Mouse (Mus musculus): ENCODE data around the gene Elovl4.

Elovl4 gene

DNA sequence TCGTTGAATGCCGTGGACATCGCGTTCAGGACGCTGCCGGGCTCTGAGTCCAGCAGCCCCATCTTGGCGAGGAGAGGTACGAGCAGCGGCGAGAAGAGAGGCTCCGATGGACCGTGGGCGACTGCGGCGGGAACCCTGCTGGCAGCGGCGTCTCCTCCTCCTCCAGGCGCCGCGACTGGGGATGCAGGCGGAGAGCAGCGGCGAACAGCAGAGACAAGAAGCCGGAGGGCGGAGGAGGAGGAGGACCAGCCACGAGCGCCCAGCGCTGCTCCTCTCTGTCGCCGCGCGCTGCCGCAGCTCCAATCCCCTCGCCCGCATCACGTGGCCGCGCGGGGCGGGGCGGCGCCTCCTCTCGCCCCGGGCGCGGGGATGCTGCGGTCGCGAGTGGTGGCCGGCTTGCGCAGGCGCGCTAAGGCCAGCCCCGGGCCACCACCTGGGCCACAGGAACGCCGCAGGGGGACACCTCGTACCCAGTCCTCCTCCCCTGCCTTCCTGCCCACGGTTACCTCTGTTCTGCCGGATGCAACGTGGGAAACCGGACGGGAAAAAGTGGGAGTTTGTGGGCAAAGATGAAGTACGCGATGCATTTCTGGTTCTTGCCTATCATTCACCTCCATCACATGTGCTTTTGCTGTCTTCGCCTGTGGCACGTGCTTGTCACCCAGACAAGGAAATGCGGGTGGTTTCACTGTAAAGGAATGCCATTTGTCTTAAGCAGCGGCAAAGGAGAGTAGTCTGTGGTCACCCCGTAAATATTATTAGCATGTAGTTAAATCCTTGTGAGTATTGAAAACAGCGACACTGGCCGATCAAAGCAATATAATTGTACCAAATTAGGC, at the start of gene Elovl4:
TSS of gene Elovl4 (minus strand) at position 301 of the 839 bp plus-strand sequence.
- DNase-seq (ENCODE audit: extremely low spot score, low spot score) = peak; percentile 82

DNA sequence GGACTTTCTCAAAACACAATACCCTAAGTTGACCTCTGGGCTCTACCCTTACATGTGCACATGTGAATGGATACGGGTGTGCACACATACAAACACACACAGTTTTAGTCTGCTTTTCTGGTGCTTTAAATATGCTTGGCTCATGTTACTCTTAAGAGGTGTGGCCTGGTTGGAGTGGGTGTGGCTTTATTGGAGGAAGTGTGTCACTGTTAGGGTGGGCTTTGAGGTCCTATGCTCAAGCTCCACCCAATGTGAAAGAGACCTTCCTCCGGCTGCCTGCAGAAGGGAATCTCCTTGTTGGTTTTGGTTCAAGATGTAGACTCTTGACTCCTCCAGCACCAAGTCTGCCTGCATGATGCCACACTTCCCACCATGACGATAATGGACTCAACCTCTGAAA, 46.4 kb upstream of the Elovl4 start:
- DNase-seq (ENCODE audit: extremely low spot score, low spot score) = no peak

DNA sequence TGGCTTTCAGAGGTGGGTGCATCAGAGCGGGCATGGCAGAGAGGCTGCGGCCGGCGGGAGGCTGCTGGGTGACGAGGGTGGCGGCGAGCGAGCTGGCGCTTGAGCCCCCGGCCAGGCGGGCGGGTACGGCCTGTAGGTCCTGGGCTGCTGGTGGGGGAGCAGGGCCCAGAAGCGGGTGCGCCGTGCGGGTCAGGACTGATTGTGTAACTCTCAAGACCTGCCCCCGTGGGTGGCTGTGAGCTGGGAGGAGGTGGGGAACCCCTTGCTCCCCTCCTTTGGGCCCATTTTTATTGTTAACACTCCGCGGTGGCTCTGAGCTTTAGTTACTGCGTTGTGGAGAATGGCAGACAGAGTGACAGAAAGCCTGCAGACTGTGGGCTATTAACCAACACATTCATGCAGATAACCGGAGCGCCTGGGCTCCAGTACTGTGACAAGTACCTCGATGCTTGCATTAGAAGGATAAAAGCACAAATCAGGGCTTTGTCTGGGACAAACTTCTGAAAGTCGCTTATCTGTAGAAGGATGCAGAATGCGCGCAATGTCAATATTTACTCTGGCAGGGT, 28.8 kb upstream of the Elovl4 start:
- DNase-seq (ENCODE audit: extremely low spot score, low spot score) = no peak

DNA sequence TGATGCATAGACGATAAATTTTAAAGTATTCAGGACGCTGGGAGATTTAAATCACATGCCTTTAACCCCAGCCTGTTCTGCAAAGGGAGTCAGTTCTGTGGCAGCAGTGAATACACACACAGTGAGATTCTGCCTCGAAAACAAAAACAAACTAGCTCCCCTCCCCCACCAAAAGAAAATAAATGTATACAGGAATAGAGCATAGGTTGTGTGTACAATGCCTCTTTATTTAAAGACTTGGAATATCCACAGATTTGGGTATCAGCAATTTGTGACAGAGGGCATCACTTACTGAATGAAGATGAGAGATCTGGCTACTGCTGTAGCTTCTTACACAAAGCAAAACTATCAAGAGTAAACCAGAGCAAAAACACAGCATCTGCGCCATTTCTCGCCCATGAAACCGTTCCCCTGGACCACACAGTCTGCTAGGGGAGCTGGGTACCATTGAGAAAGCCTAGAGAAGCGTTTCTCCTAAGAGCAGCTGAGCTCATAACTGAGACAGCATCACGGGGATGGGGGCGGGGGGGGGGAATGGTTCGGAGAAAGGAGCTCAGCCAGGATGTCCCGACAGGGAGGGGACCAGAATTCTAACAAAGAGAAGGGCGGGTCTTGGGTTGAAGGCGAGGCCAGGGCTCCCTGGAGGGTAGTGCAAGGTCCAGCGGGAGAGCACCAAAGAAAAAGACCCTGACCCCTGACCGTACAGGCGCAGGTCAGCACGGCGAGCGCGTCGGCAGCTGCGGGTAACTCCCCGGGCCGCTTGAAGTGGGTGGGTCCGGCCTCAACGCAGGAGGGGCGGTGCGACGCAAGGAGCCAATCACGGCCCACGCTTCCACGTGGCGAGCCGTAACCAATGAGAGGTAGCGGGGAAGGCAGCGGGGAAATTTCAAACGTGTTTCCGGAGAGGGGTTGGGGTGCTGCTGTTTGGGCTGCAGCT, 28.0 kb upstream of the Elovl4 start, which contains the start of gene Ttk:
TSS of gene Ttk (plus strand) at position 879 of the 937 bp plus-strand sequence.
- peak; percentile 92 for DNase-seq (ENCODE audit: extremely low spot score, low spot score)

DNA sequence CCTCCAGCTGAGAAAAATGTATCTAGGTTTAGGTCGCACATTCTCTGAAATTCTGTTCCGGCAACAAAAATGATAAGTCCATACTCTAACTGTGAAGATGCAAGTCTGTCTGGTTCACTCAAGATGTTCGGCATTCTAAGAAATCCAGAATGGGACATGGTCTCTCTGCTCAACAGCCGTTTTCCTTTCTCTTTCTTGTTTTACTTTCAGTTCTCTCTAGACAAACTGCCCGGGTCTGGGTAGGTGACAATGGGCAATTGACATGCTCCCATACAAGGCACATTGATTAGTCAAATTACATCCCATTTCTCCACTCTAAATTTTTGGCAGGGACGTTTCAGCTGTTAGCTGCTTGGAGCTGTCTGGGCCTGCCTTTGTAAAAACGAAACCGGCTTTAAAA, 25.1 kb upstream of the Elovl4 start:
- no peak for DNase-seq (ENCODE audit: extremely low spot score, low spot score)

DNA sequence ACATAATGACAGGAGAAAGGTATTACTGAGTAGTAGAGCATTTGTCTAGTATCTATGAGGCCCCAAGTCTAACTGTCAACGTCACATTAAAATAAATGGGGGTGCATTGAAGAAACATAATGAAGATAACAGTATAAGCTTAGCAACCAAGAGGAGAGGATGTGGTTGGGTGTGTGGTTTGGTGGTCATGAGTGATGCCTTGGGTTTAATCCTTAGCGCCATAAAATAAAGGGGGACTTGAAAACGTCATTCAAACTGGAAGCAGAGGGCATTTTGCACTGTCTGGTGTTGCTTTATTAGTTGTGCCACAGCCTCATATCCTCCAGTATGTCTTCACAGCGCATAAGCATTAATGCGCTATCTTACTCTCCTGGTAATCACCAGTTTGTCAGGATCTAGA, 23.8 kb upstream of the Elovl4 start:
- no peak for DNase-seq (ENCODE audit: extremely low spot score, low spot score)

DNA sequence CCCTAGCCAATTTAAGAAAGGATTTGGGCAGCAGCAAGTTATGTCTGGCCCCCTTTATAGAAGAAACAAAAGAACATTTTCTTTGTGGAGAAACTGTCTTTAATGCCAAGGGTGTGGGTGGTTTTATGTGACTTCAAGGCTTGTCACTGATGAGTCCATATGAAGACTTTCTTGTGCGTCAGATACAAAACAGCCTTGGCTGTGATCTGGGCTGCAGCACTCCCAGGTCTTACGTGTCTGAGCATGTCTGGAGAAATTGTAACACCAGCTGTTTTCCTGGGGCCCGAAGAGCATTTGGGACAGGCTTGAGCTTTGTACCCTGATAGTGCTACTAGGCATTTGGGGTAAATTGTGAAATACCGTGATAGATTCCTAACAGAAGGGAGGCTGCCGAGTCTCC, 16.8 kb upstream of the Elovl4 start:
- no peak for DNase-seq (ENCODE audit: extremely low spot score, low spot score)

DNA sequence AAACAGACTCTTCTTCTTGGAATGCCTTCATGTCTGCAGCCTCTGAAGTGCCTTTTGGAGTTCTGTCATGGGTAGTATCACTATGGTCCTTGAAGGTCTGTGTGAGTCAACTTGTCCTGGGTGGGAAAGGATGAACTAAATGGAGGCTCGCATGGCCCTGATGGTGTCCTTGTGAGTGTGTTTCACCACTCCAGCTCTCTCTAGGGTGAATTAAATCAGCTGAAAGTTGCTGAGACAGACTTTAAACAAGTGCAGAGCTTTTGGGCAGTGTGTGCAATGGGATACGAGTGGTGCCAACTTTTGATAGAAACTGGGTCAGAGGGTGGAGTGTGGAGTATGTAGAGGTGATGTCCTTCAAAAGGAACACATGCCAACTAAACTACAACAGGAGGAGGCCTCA, 14.9 kb upstream of the Elovl4 start:
- no peak for DNase-seq (ENCODE audit: extremely low spot score, low spot score)

DNA sequence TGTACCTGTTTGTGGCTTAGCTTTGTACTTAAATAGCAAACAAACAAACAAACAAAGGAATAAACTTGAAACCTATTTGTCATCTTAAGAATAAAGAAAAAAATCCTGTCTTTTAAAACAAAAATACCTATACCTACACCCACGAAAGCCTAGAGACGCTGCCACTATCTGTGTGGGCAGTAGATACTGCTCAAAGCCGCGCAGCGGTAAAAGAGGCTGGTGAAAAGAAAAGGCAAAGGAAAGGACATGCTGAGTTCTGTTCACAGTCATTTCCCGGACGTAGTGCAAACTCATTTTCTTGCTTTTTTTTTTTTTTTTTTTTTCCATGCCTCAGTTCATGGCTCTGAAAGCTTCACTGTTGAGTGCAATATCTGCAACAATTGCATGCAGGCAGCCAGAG, 13.1 kb upstream of the Elovl4 start:
- no peak for DNase-seq (ENCODE audit: extremely low spot score, low spot score)

DNA sequence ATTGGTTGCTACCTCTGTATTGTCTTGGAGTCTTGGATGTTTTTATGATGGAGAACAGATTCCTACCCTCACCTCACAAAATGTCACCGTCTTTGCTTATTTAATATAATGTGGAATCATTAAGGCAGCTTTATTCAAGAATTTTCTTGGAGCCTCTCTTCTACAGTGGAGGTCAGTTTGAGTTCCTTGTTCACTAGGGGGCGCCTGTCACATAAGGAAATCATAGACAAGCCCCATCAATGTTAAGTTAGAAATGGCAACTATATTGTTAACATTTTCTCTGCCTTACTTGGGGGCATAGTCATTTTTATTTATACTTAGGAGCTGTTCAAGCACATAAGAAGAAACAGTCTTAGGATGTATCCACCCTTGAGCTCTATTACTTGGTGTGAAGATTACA, 1.5 kb upstream of the Elovl4 start:
- no peak for DNase-seq (ENCODE audit: extremely low spot score, low spot score)

DNA sequence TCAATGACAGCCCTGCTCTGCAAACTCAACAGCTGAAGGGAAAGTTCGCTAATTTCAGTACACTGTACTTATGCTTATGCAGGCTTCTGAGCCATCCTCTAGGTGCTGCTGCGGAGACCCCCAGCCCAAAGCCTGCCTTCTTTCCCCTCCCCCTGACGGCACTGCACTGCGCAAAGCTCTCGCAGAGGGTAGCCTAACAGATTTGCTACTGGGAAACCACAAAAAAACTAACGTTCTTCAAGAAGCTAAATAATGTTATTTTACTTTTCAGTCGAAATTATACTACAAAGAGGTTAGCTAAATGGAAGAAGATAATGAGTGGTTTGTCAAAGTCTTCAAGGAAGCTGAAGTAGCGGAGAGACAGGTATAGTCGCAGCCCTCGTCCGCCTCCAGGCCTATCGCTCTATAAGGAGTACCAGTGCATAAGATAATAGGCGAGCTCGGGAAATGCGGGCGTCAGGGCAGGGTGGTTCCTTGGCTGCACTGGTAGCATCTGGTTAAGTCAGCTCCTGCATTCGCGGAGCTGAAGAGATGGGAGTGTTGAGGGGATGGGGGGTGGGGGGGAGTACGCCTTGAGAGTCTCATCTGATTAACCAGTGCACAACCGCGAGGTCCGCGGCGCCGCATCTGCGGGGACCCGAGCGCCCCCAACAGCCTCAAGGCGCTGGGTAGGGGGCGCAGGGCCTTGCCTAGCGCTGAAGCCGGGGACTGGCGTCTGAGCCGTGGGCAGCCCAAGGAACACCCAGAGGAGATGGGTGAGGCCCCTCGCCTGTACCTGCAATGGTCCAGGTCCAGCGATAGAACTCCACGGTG, 707 bp downstream of the Elovl4 start:
- peak; percentile 43 for DNase-seq (ENCODE audit: extremely low spot score, low spot score)

DNA sequence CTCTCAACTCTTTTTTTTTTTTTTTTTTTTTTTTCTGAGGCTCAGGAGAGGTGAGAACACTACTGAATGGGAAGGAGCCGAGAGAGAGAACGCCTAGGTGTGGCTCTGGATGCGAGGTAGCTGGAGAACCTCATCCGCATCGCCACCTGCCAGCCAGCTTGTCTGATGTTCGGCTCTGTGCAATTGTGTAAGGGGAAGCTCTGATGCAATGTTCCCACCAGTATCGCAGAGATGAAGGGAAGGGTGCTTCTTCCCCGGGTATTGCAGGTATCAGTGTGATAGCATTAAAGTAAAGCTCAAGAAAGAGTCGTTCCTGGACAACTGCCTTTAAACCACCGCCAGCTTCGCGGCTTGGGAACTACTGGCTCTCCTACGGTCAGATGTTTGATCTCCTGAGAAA, 1.7 kb downstream of the Elovl4 start:
- DNase-seq (ENCODE audit: extremely low spot score, low spot score) = no peak

DNA sequence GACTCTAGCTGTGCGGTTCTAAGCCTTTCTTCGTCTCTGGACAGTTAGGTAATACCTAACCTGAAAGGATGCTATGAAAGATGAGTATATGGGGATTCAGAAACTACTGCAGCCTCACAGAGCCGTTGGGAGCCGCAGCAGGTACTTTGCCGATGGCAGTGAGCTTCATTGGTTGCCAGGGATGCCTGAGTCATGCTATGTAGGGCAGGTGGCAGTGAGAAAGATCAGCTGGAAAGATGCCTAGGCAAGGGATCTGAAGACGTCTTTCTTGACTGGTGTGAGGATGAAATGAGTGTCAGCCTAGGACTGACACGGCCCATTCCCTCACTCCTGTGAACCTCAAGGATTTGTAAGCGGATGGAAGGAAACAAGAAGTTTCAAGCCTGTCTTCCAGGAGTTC, 8.2 kb downstream of the Elovl4 start:
- DNase-seq (ENCODE audit: extremely low spot score, low spot score) = no peak

DNA sequence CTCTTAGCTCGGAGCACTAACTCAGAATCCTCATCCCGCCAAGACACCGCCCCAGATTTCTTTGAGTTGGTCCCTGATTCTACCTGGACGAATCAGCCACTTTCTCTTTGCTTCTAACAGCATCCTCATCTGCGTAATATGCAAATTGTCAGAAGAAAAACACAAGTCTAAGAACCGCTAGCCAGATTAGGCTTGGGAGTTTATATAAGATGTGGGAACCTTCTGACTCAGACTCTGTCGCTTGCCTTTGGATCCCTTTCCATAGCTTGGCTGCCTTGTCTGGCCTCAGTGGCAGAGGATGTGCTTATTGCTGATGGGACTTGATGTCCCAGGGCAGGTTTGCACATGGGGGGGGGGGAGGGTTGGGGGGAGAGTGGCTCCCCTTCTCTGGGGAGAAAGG, 9.2 kb downstream of the Elovl4 start:
- no peak for DNase-seq (ENCODE audit: extremely low spot score, low spot score)

DNA sequence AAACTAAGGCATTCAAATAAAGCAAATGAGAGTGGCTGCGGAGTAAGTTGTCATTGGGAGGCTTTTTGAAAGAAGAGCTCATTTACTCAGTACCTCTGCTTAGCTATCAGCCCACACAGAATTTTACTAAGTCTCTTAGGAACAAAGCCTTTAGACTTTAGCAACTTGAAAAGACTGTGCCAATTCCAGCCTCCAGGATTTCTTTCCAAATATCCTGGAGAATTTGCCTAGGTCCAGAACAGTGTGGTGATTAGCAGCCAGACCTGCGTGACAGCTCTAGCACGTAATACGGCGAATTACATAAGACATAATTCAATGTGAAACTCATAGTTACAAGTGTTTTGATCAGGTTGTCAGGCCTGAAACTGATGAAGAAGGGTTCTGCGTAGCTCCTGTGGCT, 16.8 kb downstream of the Elovl4 start:
- DNase-seq (ENCODE audit: extremely low spot score, low spot score) = no peak

DNA sequence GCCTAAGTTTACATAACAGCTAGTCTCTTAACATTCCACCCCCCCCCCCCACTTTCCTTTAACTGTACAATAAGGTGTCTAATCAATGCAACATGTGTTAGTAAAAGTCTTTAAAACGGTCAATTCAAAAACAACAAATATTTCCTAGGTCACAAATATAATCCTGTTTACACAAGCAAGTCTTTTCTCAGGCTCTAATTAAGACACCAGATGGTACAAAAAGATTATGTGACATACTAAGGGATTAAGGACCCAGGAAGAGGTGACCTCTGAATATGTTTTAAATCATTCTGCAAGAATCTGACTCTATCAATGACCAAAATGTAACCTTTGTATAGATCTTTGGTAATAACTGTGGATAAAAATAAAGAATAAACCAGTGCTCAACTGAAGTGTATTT, 20.6 kb downstream of the Elovl4 start:
- no peak for DNase-seq (ENCODE audit: extremely low spot score, low spot score)

DNA sequence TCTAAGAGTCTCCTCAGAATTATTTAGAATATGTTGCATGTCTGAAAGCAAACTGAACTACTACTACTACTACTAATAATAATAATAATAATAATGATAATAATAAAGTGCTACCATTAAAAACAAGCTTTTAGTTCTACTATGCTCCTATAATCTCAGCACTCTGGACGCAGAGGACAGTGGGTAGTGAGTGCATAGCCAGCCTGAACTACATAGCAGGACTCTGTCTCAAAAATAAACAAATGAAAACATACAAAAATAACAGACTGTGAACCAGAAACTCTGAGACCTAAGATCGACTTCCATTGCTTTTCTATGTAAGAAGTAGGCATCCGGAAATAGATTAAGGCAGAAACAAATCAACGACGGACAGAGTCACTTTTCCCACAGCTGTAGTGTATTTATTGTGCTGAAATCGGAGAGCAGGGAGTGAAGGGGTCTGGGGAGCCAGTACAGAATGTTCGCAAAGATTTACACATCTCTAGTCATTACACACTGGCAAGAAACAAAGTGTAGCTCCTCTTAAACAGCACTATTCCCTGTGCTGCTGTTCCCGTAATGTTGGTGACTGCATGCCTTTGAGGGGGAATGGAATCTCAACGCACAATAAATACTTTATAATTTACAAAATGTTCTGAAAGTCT, 27.6 kb downstream of the Elovl4 start:
- DNase-seq (ENCODE audit: extremely low spot score, low spot score) = no peak

DNA sequence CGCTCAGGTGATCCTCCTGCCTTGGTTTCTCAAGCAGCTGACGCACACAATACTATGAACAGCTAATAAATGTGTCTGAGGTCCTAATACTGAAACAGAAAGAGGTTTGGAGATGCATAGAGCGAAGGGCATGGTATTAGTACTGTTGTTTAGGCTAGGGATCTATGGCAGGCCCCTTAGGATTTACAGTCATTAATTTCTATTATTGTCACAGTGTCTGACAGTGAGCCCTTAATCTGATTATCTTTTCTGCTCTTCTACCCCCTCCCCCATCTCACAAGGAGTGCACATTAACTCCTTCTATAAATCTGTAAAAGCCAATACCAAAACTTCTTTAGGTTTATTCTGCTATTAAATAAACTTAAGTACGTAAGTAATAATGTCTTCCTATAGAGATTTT, 44.8 kb downstream of the Elovl4 start:
- DNase-seq (ENCODE audit: extremely low spot score, low spot score) = no peak

DNA sequence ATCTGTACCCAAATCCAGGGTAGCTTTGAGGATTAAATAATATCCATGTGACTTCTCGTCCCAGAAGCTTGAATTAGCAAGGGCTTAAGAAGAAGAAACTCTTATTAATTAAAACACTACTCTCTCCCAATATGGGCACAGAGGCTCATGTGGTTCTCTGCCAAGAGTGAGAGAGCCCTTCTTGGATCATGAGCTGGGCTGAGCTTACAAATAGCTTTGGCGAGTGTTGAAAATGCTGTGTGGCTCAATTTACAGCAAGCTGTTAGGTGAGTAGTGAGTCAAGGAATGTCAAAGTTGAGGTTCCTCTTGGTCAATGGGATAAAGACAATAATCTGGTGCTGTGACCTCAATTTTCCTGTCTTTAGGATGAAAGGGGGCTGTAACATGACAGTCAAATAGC, 74.2 kb downstream of the Elovl4 start:
- no peak for DNase-seq (ENCODE audit: extremely low spot score, low spot score)

DNA sequence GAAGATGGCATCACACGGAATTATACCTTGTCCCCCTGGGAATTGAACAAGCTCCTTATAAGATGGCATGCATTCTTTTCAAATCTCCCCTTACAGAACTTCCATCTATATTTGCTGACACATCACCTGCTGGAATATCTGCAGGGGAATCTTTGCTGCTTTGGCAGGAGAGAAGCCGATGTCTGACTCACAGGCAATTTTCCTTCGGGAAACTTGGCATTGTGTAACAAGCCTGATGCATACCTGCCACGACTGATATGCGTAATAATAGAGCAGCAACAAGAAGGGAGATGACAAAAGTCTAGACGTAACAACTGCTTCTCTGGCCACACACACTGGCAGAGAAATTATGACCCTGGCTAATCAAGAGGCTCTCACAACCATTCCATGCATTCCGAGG, 75.2 kb downstream of the Elovl4 start:
- no peak for DNase-seq (ENCODE audit: extremely low spot score, low spot score)

Data from neural tube, embryonic 10.5 days (tissue).